Comparison of ENCODE assay signal across 24 mouse cellular contexts in the genomic region with DNA sequence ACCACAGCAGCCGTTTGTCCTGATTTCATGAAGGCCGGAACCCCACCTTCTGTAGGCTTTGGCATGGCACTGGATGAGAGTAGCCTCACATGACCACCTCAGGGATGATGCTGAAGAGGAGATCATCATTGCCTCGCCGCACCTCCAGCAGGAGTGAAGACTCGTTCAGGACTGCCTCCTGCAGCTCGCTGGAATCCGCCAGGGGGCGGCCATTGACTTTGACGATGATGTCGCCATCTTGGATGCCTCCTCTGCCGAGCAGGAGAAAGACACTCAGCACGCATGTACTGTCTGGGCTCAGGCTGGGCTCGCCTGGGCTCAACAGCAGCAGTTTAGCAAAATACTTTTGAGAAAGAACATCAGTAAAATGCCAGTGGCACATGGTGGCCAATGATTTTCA. TPM values are rescaled to one million over a fixed set of nuclear protein-coding genes. Genes with fewer than 3 reads are reported as not detected.
"Had no signal": no experiment of that assay in that cellular context is flagged by ENCODE, and none has a peak within 500 bp of the region (broad histone marks: within the 10 kb centered on the region; RNA-seq: fewer than 3 reads in every experiment).

No protein-coding gene starts in this region.

- H3K36me3 ChIP-seq: limb, embryonic 10.5 days; limb, embryonic 13.5 days; liver, embryonic 12.5 days; liver, embryonic 15.5 days; lung, embryonic 15.5 days; midbrain, embryonic 10.5 days; midbrain, embryonic 15.5 days; neural tube, embryonic 13.5 days had no signal

- DNase-seq: kidney, adult 9 months; kidney, postnatal 14 days; kidney, postnatal 4 days; layer of hippocampus, adult 9-11 months; liver; lung, adult 18-20 months; lung, postnatal 10 days; lung, postnatal 36 days; right cerebral cortex, postnatal 14 days; right cerebral cortex, postnatal 4 days; thymus, adult 2 months; thymus, postnatal 14 days; thymus, postnatal 4 days had no signal

- H3K9ac ChIP-seq: limb, embryonic 13.5 days; liver, embryonic 12.5 days; liver, embryonic 15.5 days; lung, embryonic 15.5 days; midbrain, embryonic 15.5 days; neural tube, embryonic 13.5 days had no signal

- H3K27me3 ChIP-seq: limb, embryonic 13.5 days; liver, embryonic 12.5 days; liver, embryonic 15.5 days; lung, embryonic 15.5 days; midbrain, embryonic 15.5 days; neural tube, embryonic 13.5 days had no signal

- H3K4me2 ChIP-seq: limb, embryonic 13.5 days; liver, embryonic 12.5 days; liver, embryonic 15.5 days; lung, embryonic 15.5 days; midbrain, embryonic 15.5 days; neural tube, embryonic 13.5 days had no signal

- H3K9me3 ChIP-seq: limb, embryonic 10.5 days; limb, embryonic 13.5 days; liver, embryonic 12.5 days; liver, embryonic 15.5 days; lung, embryonic 15.5 days; midbrain, embryonic 10.5 days; midbrain, embryonic 15.5 days; neural tube, embryonic 13.5 days had no signal

- H3K27ac ChIP-seq: limb, embryonic 10.5 days; limb, embryonic 13.5 days; liver, embryonic 12.5 days; liver, embryonic 15.5 days; lung, embryonic 15.5 days; midbrain, embryonic 10.5 days; midbrain, embryonic 15.5 days; neural tube, embryonic 13.5 days had no signal

- H3K4me3 ChIP-seq: limb, embryonic 10.5 days; limb, embryonic 13.5 days; liver, embryonic 12.5 days; liver, embryonic 15.5 days; lung, embryonic 15.5 days; megakaryocyte, embryonic 14.5 days; midbrain, embryonic 10.5 days; midbrain, embryonic 15.5 days; myocyte; neural tube, embryonic 13.5 days had no signal

- H3K4me1 ChIP-seq: limb, embryonic 13.5 days; liver, embryonic 12.5 days; liver, embryonic 15.5 days; midbrain, embryonic 10.5 days; midbrain, embryonic 15.5 days; neural tube, embryonic 13.5 days had no signal

RNA-seq across cellular contexts. Expression of gene Htra3, which starts 26.7 kb away (rescaled TPM):
- total RNA-seq: neutrophil, adult 5-6 weeks had no signal
